Mouse (Mus musculus): Measurements from ENCODE around the gene Renbp.

Renbp gene

DNA sequence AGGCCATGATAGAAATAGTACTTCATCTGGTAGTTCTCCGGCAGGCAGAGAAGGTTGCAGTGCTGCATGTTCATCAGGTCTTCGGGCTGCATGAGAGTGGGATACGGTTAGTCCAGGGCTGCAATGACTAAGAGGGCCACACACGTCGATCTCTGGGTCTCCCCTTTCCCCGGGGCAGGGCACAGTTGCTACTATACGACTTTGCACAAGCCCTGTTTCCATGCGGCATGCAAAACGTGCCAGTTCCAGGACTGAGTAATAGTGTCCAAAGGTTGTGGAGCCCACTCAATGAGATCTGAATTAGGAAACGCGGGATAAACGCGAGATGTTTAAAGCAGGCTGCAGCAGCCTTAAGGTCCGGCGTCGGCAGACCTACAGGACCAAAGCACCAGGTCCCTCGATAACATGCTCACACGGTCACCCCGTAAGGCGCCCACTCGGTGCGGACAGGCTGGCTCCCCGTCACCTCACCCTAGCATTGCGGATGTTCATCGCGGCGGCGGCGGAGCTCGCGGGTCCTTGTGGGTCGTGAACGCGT is 9.3 kb downstream of the Renbp start:
- DNase-seq (ENCODE audit: low spot score), result peak; percentile 9

DNA sequence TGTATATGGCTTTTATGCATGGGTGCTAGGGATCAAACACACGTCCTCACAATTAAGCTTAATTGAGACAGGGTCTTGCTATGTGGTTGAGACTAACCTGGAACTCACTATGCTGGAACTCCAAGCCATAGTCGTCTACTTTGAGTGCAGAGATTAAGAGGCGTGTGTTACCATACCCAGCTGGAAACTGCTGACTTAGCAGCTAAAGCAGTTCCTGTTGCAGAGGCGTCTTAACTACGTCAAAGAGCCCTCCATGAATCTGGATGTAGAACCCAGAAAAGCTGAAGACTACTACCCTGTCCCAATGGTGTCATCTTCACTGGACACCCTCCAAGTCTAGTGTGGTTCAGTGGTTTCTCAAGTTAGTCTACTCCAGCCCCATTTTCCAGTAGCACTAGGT is 12.0 kb downstream of the Renbp start:
- DNase-seq (ENCODE audit: low spot score), result no peak

DNA sequence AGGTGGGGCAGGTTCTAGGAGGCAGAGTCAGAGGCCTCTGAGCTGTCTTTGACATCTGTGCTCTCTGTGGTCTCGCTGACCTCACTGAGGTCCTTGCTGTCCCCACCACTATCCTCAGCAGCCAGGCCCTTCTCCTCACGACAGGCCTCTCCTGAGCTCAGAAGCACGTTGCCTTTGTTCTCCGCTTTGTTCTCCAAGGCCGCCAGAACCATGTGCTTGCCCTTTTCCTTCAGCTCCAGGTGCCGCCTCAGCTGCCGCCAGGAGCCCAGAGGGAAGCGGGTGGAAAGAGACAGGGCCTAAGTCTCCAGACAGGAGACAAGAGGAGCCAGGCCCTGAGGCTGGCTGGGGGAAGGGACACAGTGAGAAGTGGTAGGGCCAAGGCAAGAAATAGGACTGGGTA is 13.7 kb downstream of the Renbp start:
- DNase-seq (ENCODE audit: low spot score), result no peak

DNA sequence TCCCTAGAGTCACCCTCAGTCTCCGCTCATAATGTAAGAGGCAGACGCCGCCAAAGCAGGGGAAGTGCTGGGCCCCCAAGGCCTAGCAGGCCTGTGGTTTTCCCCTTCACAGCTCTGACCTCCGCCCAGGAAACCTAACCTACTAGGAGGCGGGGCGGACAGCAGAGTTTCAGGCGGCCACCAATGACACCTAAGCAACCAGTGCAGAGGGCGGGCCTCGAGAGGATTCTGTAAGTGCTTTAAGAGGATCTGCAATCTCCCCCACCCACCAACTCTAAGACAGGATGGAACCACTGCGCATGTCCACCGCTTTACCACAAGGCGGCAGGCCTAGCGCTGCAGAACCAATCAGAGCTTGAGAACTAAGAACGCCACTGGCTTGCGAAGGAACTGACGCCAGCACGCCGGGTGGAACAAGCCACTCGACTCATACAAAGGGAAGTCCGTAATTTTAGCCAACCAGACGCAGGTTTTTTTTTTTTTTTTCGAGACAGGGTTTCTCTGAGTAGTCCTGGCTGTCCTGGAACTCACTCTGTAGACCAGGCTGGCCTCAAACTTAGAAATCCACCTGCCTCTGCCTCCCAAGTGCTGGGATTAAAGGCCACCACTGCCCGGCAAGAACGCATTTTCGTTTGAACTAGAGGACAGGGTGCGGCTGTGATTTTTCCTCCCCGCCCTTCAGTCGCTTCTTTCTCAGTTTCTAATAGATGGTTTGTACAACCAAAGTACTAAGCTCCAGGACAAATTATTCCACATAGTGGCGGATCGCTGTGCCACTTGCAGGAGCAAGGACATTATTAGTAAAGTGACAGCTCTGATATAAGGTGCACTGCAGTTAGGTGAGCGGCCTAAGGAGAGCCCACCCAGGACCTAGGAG is 15.6 kb downstream of the Renbp start:
- peak; percentile 96 for DNase-seq (ENCODE audit: low spot score)

DNA sequence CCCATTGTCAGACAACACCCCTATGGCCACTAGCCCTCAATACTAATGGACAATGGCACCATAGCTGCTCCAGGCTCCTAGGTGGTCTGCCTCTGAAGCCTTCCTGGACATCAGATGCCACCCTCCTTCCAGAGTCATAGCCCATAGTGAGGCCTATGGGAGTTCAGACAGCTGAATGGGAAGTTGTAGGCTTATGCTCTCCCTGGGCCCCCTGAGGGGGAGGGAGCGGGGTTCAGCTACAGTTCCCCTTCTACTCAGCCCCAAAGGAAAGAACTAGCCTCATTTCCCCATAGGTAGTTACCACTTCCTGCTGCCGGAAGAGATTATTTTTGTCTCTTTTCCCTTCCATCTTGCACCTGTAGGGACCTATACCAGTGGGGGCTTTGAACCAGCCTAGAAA is 19.1 kb downstream of the Renbp start:
- DNase-seq (ENCODE audit: low spot score), result no peak

DNA sequence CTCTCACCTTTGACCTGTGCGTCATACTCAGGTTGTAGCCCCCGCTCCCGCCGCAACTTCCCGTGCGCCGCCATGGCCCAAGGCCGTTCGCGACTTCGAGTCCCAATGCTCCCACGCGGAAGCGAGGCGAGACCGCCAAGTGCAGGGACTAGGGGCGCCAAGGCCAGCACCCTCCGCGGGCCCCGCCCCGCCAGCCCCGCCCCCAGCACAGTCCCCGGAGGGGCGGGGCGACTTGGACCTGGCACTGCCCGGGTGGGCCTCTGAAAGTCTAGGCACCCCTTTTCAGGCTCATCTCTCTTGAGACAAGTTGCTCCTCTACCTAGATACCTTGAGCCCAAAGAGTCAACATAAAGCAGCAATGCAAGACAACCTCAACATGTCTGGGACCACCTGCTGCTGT is 19.5 kb downstream of the Renbp start:
- no peak for DNase-seq (ENCODE audit: low spot score)

DNA sequence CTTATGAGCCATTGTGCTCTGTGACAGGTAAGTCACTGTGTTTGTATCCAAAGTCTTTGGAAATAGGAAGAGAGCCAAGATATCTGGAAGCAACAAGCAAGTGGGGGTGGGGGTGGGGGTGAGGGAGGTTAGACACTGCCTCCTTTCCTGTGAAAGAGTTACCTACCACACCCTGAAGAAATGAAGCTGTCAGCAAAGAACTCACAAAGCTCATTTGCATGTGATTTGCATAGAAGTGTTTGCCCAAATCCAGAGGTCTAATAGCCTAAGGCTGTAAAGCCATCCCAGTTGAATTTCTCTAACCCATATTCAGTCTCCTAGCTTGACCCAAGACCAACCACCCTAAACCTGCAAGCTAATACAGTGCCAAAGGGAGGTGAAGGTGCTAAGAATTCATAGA is 20.2 kb downstream of the Renbp start:
- DNase-seq (ENCODE audit: low spot score), result no peak

DNA sequence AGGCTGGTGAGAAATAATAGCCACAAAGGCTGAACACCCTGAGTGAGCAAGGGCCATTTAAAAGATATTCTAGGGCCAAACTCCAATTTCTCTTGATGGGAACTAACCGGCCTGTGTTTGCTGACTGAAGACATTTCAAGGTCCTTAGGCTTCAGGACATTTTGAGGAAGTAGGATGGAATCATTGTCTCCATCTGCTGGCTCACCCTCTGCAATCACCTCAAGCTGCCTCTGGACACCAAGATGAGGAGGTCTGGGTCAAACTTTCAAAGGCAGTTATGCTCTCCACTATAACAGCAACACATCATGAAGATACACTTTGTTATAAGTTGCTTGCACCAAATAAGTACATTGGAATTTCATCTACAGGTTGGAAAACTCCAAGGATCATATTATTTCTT is 20.6 kb downstream of the Renbp start:
- no peak for DNase-seq (ENCODE audit: low spot score)

DNA sequence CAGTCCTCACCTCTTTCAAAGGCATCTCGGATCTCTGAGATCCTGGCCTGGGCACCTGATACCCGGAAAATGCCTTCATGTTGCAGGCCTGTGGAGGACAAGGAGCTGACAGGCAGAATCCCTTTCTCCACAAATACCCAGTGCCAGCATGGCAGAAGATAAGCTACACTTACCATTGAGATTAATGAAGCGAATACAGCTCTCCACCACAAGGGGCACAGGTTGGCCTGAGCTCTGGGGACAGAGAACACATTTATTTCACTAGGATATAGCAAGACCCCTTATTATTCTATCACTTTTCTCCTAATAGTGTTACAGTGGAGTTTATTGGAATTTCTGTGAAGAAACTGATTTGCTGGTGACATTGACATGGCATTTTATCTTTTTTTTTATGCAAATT is 32.7 kb downstream of the Renbp start:
- no peak for DNase-seq (ENCODE audit: low spot score)

DNA sequence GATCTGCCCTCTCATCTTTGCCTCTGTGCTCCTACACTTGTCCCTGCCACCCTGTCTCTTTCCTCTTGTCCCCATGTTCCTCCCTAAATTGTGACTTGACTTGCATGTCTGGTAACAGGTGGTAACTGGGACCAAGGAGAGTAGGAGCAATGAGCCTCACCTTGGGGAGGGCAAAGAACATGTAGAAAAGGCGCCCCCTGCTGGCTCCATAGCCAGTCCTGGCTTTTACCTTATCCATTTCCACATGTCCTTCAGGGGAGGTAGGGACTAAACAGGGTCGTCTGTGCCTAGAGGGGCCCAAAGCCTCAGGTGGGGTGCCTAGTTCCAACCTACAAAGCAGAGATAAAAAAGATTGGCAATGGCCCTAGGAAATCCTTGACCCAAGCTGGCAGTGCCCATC is 34.9 kb downstream of the Renbp start, which contains the start of gene L1cam:
Gene L1cam, minus strand, starts transcription at position 387 of the 400 bp plus-strand sequence.
- DNase-seq (ENCODE audit: low spot score), result no peak

DNA sequence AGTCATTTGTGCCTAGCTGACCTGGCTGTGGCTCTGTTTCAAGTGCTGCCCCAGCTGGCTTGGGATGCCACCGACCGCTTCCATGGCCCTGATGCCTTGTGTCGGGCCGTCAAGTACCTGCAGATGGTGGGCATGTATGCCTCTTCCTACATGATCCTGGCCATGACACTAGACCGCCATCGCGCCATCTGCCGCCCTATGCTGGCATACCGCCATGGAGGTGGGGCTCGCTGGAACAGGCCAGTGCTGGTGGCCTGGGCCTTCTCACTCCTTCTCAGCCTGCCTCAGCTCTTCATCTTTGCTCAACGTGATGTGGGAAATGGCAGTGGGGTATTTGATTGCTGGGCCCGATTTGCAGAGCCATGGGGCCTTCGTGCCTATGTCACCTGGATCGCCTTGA is 37.8 kb downstream of the Renbp start:
- DNase-seq (ENCODE audit: low spot score), result no peak

DNA sequence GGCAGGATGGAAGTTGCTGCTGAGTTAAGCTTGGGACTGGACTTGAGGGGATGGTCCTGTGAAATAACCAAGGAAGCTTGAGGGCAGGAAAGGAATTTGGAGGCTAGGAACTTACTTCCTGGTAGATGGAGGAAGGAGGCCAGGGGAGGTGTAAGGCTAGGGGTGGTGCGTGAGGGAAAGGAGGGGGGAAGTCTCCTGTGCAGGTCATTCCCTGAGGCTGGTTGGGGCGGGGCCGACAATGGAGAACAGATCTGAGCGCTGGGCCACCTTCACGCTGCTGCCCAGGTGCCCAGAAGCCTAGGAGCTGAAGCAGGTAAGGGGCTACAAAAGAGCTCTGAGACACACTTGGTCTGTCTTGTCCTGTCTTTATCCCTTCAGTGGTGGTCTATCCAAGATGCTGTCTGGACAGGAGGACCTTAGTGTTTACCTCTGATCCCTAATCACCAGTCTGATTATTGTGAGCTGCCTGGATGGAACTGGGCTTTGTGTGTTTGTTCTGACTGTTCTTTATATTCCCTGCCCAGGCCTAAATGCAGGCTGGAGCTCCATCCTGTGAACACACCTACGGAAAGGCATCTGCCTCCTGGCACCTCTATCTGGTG is 39.0 kb downstream of the Renbp start, which contains the start of gene Avpr2:
Gene Avpr2, plus strand, starts transcription at position 552 of the 602 bp plus-strand sequence.
- no peak for DNase-seq (ENCODE audit: low spot score)

DNA sequence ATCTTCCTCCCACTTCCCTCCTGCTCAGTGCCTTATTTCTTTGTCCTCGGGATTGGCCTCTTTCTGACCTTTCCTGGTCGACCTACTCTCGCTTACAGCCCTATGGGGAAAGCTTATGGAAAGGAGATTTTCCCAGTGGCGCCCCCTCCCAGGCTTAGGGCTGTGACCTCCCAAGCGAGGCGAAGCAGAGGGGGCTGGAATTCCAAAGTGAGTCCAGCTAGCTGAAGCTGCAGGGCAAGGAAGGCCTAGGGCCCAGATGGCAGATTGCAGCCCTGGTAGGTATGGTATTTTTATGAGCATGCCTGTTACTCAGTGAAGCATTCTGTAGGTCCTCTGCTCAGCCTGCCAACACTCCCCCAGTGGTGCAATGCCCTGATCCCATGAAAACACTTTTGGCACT is 49.2 kb downstream of the Renbp start:
- peak; percentile 34 for DNase-seq (ENCODE audit: low spot score)

DNA sequence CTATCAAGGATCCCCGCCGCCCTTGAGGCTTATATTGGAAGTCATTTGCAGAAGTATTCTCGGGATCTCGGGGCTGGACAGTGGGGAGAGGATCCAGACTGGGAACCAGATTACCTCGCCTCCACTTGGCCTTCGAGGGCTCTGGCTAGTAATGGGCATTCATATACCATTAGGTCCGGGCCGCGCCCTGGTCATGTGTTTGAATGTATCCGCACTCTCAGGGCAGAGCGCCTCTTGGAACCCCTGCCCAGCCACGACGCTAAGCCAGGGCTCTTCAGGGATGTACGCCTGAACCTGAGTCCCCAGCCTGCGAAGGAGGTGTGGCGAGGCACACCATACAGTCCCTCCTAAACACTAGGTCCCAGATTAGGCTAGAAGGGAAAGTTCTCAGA is 49.6 kb downstream of the Renbp start:
- peak; percentile 8 for DNase-seq (ENCODE audit: low spot score)

DNA sequence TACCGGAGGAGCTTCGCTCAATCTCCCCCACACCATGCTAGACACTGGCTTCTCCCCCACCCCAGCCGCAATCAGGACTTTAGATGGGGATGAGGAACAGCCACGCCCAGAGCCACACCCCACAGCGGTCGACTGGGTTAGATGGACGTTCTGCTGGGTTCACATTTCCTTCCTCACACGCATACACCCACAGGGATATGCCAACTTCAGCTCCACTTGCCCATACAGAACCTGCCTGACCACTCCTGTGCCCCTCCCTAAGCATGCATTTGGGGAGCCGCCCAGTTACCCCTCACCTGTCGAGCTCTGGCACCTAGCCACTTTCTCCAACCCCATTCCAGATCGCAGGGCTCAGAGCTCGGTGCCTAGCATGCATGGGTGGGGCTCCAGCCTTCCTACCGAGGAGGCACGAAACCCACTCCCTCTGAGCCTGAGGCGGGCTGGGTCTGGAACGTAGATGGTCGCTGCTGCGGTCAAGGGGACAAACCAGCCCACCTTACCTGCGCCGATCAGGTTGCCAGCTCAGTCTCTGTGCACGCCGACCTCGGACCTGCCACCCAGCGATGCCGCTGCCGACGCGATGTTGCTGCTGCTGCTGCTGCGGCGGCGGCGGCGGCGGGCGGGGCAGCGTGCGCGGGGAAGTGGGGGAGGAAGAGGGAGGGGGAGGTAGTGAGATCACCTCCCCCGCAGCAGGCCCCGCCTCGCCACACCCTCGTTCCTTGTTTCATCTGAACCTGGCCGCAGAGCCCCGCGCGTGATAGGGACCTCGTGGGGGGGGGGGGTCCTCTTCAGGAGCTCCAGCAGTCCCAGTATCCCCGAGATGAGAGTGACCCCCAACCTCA is 50.2 kb downstream of the Renbp start:
- peak; percentile 15 for DNase-seq (ENCODE audit: low spot score)

DNA sequence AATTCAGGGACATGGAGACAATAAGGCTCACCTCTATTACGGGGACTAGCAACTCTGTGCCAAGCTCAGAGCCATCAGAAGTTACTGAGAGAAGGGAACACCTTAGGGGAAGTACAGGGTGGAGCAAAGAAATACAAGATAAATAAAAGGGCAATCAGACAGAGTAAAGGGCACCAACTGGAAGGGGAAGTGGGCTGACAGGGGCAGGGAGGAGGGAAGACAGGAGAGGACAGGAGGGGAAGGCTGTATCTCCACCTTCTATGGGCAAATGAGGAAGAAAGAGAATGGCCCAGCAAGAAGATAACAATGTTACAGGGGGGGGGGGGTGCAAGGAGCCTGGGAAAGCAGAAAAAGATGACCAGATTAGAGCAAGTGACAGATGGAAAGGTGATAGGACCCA is 53.6 kb downstream of the Renbp start:
- no peak for DNase-seq (ENCODE audit: low spot score)

DNA sequence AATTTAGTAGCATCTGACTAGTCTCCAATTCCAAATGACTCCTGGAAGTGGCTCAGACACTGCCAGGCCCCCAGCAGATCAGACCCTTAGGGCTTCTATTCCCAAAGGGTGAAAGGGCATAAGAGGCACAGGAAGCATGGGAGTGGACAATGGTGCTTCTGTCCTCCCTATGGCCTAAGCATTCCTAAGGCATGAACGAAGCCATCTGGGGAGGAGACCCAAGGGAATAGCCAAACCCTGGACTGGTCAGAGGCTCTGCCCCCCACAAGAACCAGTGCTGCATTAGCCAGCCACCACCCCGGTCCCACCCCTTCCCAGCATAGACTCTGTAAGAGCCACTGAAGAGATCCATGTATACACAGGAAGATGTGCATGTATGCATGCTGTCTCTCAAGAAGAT is 54.8 kb downstream of the Renbp start:
- peak; percentile 5 for DNase-seq (ENCODE audit: low spot score)

Measured in embryo, embryonic 10 days (tissue).